Mouse (Mus musculus): ENCODE results near the gene Polr2l.

GRCm38 (mm10) chr7:141466607-141467148 is 8.3 kb downstream of the Polr2l start:
- TF ChIP-seq POLR2A (IDR thresholded peaks at IDR 0.05; ENCODE audit: low read depth, low read length): no peak
- TF ChIP-seq CTCF (conservative IDR thresholded peaks at IDR 0.05; ENCODE audit: insufficient read depth, insufficient read length, low read depth, low read length): no peak

All from kidney, adult 2 months (tissue).